Mouse (Mus musculus): ENCODE measurements at regions not wholly inside any gene's neighbourhood (a gene's known extent, or its start where the extent isn't known, plus 50 kb on each side); places are given as distances from the start of the nearest gene placed in this dataset.

GRCm38 (mm10) chr7:70575614-70576013 lies 209.1 kb upstream of the Nr2f2 start:
- no peak for DNase-seq (ENCODE audit: low read depth)

DNA sequence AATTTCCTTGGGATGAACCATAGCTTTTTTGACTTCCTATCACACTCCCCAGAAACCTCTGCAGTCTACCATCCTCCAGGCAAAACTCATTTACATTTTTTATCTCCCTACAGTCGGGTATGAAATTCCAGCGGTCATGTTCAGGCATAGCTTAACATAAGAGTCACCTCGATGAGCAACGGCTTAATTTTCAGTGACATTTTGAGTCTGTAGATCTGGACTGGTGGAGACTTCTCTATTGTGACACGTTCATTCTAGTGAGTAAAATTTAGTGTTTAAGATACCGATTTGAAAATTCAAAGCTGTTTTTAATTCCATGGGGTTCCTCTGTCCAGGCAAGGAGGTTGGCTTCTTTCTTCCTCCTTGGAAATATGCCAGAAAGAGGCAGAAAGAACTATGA lies 207.7 kb upstream of the Nr2f2 start:
- no peak for DNase-seq (ENCODE audit: low read depth)

DNA sequence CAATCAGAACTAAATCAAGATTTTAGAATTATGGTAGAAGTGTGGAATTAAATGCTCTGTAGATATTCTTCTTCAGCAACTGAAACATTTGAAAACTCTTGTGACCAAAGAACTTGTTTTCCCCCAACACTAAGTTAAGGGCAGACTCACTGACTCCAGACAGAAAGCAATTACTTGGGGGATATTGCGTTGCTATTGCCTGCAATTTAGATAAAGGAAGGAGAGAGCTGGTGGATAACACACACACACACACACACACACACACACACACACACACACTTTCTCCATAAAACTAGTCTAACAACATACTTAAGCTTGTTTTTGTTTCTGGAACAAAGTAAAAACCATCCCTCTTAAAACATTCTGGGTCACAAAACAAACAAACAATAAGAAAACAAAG lies 198.5 kb upstream of the Nr2f2 start:
- no peak for DNase-seq (ENCODE audit: low read depth)

DNA sequence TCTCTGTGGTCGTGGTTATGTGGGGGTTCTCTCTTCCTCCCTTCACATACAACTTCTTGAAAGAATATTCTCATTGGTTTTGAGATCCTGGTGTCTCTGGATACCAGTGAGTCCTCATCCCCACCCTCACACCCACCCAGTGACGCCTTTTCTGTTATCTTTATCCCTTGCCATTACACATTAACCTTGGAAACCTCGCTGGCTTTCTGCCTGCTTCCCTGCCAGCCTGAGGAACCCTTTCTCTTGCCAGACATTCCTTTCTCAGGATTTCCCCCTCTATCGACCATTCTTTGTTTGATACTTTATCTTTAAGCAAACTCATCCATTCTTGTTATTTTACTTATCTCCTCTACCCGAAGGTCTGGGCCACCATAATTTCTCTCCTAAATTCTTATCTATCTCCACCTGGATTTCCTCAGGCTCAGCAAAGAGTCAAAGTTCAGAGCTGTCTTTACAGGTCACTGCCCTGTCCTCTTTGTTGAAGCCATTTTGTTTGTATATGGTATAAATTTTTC lies 182.5 kb upstream of the Nr2f2 start:
- DNase-seq (ENCODE audit: low read depth), result no peak

GRCm38 (mm10) chr7:70541881-70542665 lies 175.5 kb upstream of the Nr2f2 start:
- no peak for DNase-seq (ENCODE audit: low read depth)

GRCm38 (mm10) chr7:70539121-70539642 lies 172.6 kb upstream of the Nr2f2 start:
- no peak for DNase-seq (ENCODE audit: low read depth)

DNA sequence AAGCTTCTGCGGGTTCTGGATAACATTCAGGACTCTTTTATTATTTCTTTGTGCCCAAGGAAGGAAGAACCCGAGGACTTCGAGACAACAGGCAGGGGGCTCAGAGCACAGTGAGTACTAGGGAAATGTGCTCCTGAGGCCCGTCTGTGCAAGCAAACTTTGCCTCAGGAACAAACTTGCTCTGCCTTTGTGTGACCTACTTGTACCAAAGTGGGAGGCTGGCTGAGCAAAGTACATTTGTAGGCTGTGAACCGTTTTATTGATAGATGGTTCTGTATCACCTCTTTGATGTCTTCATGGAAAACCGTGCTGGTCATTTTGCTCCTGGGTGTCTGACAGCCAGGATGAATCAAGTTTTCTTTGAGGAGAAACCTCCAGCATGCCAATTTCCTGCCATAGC lies 169.5 kb upstream of the Nr2f2 start:
- no peak for DNase-seq (ENCODE audit: low read depth)

DNA sequence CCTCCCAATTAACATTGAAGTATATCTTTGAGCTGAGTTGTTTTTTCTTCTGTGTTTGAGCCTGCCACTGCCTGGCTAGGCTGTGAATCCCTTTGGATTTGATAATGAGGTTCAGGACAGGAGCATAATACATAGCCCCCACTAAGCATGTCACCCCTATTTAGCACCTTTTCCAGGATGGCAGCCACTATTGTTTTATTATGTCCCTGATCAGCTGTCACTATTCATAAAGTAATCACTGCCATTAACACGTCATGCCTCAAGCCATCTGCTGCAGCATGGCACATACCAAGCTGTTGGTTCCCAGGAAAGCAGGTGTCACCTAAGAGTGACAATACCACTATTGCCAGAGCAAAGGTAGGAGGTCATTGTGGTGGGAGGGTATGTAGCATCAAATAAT lies 167.0 kb upstream of the Nr2f2 start:
- DNase-seq (ENCODE audit: low read depth), result no peak

DNA sequence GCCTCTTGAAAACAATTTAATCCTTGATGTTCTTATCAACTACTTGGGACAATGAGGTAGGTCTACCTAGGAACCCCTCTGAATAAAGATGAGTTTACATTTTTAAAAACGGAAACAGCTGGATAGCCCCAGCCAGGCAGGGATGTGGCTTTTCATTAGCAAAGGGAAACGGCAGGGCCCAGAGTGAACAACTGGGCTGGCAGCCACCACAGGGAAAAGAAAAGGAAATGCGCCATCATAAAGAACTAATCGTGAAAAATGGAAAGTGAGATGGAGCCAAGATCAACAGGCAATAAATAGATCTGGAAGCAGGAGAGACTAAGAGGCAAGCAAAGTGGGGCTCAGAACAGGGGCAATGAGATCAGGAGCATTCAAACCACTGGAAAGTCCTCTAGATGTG lies 161.4 kb upstream of the Nr2f2 start:
- DNase-seq (ENCODE audit: low read depth), result no peak

DNA sequence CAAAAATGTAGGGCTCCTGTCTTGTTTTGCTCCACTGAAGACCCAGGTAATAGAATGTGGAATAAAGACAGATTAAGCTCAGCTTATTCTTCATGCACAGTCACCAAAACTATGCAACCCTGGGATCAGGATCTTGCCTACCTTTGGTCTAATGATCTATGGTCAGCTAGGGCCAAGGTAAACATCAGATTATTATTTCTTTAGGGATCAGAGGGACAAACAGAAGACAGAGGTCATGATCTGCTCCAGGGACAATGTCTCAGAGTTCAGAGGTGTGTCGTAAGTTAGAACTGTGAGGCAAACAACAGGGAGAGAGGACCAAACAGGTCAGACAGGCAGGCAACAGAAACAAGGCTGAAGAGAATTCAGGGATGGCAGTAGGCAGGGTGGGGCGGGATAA lies 158.8 kb upstream of the Nr2f2 start:
- peak; percentile 70 for DNase-seq (ENCODE audit: low read depth)

GRCm38 (mm10) chr7:70524744-70525143 lies 158.2 kb upstream of the Nr2f2 start:
- no peak for DNase-seq (ENCODE audit: low read depth)

DNA sequence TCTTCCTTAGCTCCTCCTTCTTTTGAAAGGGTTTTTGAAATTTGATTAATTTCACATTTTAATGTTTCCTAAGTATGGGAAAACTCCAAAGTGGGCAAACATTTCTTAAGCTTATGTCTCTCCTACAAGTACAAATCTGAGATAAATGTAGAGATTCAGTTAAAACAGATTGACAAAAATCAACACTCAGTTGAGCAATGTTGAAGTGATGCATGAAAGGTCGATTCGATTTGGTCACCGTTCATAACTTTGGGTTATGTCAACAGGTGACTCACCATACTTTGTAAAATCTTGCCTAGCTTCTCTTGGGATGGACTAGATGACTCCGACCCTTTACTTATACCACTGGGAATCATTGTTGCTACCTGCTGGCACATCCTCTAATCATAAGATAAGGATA lies 157.7 kb upstream of the Nr2f2 start:
- DNase-seq (ENCODE audit: low read depth), result no peak

GRCm38 (mm10) chr7:70516741-70517140 lies 150.2 kb upstream of the Nr2f2 start:
- no peak for DNase-seq (ENCODE audit: low read depth)

DNA sequence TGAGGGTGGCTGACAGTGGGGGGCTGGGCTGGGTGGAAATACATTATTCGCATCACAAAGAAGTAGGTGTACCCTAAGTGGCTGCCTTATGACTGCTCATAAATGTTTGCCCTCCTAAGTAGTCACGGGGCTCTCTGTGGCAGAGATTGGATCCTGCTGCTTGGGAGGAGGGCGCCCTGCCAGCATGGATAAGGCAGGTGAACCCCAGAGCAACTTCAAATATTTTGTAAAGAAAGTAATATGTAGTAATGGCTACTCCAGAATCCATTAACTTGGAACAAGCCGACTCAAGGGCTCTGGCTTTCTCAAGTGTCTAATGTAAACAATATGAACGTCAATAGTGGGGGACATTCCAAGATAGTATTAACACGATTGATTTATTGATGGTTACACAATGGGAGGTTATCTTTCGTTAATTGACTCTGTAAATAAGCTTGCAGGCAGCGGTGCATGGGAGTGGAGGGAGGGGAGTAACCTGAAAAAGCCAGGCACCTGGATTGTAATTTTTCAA lies 148.9 kb upstream of the Nr2f2 start:
- DNase-seq (ENCODE audit: low read depth), result no peak

- DNase-seq (ENCODE audit: low read depth), result no peak
These were observed 148.1 kb upstream of the Nr2f2 start for GRCm38 (mm10) chr7:70514666-70515065.

DNA sequence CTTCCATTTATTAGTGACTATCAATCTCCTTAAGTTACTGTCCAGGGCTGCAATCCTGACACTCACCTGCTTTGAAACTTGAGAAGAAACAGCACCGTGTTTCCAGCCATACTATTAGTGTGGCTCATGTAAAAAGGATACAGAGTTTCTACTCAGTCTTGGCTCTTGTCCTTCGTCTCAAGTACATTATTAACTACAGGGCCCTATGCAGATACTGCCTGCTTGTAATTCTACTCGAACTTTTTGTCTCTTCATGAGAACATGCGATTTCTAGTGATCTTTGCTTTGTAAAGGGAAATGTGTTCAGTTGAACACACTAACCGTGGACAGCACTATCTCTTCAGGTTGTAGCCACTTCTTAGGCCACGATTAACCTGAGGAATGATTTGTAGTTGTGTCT lies 145.8 kb upstream of the Nr2f2 start:
- DNase-seq (ENCODE audit: low read depth), result no peak

DNA sequence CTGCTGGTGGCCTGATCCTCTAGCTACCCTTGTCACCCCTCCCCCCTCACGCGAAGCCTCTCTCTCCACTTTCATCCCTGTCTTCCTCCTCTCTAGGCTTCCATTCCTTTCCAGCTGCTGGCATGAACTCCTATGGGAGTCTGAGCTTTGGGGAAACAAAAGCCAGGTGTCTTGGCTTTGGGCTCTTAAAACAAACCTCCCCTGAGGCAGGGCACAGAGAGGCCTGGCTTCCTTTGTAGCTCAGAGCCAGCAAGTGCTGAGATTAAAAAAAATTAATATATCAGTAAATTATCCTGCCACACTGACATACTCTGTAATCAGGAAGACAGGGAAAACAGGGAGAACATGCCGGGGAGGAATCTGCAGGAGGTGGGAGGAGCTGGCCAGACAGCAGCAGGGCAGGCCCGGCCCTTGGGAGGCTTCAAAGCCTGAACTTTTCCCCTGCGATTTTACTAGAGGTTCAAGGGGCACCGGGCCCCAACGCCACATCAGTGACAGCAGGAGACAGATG lies 139.2 kb upstream of the Nr2f2 start:
- DNase-seq (ENCODE audit: low read depth), result no peak

DNA sequence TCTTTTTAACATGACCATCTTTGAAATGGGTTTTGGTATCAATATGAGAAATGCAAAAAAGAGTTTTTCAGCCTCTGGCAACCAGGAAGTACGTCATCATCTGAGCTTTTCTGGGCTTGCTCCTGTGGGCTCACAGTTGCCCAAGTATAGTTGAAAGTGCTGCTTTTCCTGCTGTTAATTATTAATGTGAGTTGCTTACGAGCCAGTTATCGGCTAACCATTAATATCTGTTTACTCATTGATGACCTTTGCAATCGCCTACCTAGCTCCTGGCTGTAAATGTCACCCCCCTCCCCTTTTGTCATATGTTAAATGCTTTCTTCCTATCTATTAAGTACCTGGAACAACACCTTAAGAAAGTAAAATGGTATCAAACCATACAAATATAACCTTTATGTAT lies 135.3 kb upstream of the Nr2f2 start:
- no peak for DNase-seq (ENCODE audit: low read depth)

- no peak for DNase-seq (ENCODE audit: low read depth)
These were observed 130.1 kb upstream of the Nr2f2 start for GRCm38 (mm10) chr7:70496541-70497154.

- DNase-seq (ENCODE audit: low read depth), result no peak
These were observed 117.7 kb upstream of the Nr2f2 start for GRCm38 (mm10) chr7:70484201-70484600.

- DNase-seq (ENCODE audit: low read depth), result no peak
These were observed 117.0 kb upstream of the Nr2f2 start for GRCm38 (mm10) chr7:70483536-70483935.

- no peak for DNase-seq (ENCODE audit: low read depth)
These were observed 115.3 kb upstream of the Nr2f2 start for GRCm38 (mm10) chr7:70481880-70482279.

GRCm38 (mm10) chr7:70472786-70473185 lies 106.3 kb upstream of the Nr2f2 start:
- no peak for DNase-seq (ENCODE audit: low read depth)

Data from gonadal fat pad, adult 2 months (tissue).